Mouse (Mus musculus): ENCODE results near the gene Herc1.
"Not testable (repeated sequence)": the region's sequence is repeated elsewhere in the genome, so short reads cannot be mapped to it uniquely, and the experiment has no call there.

Herc1 gene

DNA sequence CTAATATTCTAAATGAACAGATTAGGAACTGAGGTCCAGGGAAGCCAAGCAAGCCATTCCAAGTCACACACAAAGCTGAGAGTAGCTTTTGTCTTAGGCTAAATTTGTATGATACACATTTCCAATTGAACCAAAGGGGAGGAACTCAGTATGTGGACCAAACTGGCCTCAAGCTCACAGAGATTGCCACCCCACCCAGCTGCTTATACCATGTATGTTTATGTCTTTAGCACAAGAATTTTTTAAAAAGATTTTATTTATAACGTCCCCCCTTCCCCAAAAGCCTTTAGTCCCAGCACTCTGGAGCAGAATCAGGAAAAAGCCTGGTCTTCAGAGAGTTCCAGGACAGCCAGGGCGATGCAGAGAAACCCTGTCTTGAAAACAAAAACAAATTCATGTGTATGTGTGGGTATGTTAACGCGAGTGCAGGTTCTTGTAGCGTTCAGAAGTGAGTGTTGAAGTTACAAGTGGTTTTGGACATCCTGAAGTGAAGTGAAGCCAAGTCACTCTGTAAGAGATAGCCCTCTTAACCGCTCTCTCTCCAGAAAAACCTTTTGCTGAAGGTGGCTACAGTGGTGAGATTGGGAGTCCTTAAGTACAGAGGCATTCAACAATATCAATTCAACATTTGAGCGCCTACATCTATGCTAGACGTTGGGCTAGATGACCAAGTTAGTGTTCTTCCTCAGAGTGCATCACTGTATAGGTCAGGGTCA lies 948 bp upstream of the Herc1 start:
- DNase-seq (ENCODE audit: low spot score): no peak

- no peak for DNase-seq (ENCODE audit: low spot score)
Measured at GRCm38 (mm10) chr9:66350788-66351430, 659 bp downstream of the Herc1 start.

- no peak for DNase-seq (ENCODE audit: low spot score)
Measured at GRCm38 (mm10) chr9:66352704-66353103, 2.5 kb downstream of the Herc1 start.

DNA sequence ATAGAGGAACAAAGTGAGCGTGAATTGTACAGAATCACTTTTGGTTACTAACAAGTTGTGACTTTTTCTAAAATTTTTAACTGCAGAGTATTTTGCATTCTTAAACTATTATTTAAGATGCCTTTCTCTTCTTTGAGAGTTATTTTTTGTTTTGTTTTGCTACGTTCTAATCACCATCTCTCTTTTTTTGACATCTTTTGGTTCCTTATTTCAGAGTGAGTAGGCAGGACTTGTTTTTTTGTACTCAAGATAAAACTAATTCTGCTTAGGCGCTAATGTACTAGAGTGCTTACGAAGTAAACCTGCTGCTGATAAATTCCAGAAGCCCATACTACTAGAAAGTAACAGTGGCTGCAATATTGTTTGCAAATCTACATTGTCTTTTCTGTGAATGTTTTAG lies 8.9 kb downstream of the Herc1 start:
- no peak for DNase-seq (ENCODE audit: low spot score)

- no peak for DNase-seq (ENCODE audit: low spot score)
Measured at GRCm38 (mm10) chr9:66360143-66360690, 10.0 kb downstream of the Herc1 start.

DNA sequence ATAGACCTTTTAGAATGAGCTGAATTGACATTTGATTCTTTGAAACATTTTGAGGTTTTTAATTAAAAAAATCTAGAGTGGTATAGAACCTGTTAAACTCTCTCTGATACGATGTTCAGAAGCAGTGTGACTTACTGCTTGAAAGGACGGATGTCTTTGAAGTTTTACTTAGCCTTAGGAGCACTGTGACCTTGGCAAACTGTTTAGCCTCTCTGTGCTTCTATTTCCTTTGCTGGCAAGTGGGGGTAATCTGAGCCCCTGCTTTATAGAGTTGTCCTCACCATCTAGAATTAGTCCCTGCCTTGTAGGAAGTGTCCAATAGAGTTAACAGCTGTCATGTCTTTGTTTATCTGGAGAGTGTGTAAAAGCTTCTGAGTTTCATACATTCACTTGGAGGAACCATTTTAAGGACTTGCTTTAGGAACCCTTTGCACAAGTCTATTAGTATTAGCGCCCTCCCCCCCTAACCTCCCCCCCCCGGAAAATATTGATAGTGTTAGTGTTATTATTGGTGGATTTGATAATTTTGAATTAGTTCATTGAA lies 18.7 kb downstream of the Herc1 start:
- no peak for DNase-seq (ENCODE audit: low spot score)

DNA sequence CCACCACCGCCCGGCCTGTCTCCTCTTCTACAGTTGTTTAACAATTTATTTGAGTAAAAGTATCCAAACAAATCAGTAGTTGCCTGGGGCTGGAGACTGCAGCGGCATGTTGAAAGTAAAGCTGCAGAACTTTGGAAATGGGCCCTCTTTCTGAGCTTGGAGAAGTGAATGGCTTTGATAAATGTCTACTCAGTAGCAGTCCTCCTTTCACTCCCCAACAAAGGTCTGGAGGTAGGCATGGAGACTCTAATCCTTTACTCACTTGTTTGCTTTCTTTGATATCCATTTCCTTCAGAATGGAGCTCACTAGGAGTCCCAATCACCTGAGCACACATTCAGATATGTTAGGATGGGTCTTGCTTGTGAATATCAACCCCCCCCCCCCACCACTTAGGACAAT lies 20.1 kb downstream of the Herc1 start:
- no peak for DNase-seq (ENCODE audit: low spot score)

DNA sequence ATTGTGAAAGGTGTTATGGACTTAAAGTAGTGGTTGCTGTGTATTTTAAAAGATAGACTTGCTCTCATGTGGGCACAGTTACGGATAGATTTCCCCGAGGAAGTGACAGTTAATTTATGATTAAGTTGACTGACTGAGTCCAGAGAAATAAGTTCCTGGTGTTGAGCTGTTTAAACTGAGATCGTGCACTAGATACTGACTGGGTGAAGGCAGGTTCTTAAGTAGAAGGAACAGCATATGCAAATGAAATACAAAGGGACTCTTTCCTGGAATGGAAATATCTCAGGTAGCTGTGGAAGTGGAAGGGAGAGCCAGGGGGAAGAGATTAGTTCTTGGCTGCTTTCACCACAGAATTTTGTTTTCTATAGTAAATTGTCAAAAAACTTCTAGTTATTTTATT lies 20.6 kb downstream of the Herc1 start:
- no peak for DNase-seq (ENCODE audit: low spot score)

GRCm38 (mm10) chr9:66373432-66373831 lies 23.2 kb downstream of the Herc1 start:
- no peak for DNase-seq (ENCODE audit: low spot score)

DNA sequence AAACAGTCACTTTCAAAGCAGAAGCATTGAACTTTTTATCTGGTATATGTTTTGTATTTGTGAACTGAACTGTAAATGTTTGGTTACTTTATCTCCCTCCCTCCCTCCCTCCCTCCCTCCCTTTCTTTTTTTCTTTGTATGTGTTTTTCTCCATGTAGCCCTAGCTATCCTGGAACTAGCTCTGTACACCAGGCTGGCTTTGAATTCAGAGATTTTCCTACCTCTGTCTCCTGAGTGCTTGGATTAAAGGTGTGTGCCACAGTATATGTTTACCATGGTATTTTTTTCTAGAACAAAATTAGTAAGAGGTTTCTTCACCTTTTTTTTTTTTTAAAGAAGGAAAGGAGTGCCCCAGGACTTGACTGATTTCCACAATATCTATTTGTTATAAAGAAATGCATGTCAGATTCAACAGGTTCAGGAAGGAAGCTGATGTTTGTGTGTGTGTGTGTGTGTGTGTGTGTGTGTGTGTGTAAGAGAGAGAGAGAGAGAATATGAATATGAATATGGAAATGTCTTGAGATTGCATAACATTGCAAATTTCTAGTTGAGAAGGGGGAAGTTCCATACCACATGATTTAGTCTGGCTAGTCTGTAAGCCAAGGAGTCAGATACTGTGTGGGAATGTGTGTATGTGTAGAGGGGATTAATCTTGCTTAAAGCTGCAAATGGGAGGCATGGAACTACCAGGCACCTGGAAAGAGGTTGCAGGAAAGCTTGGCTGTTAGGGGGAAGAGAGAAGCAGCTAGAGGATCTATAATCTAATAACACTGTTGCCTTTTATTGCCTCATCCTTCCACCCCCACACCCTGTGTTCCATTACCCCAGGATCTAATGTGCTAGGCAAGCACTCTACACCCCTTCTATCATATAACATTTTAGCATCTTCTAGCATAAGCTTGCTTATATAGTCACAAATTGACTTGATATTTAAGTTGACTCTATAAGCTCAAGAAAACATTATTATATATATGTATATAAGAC lies 24.5 kb downstream of the Herc1 start:
- no peak for DNase-seq (ENCODE audit: low spot score)

DNA sequence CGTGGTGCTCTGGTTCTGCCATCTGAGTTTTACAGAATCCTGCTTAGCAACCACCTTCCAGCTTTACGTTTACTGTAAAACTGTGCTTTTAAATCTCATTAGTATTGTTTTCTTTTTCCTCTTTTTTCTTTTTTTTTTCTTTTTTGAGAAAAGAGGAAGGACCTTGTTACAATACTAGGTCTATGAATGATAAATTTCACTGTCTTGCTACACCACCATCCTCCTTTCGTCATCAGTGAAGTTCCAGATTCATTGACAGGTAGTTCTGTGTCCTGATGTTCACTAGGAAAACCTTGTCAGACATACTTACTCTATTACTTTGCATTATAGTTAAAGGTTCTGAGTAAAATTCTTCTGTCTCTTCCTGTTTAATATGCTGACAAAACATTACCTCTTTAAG lies 33.2 kb downstream of the Herc1 start:
- no peak for DNase-seq (ENCODE audit: low spot score)

- DNase-seq (ENCODE audit: low spot score): not testable (repeated sequence)
Measured at GRCm38 (mm10) chr9:66390338-66390737, 40.1 kb downstream of the Herc1 start.

DNA sequence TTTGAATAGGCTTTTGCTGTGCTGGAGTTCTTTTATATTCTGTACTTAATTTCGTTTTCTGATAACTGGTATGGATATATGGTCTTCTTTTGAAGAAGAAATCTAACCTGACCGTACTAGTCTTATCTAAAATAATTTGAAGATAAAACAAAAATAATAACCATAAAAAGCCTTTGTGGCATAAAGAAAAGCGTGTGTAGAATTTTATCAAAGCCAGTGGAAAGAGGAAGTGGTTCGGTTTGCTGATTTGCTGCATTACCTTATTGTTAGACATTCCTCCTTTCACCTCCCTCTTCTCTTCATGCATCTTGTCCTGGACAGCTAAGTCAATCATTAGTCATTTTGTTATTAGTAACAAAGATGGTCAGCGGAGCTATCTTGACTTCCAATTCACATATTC lies 43.1 kb downstream of the Herc1 start:
- DNase-seq (ENCODE audit: low spot score): no peak

- no peak for DNase-seq (ENCODE audit: low spot score)
Measured at GRCm38 (mm10) chr9:66423492-66423891, 73.2 kb downstream of the Herc1 start.

DNA sequence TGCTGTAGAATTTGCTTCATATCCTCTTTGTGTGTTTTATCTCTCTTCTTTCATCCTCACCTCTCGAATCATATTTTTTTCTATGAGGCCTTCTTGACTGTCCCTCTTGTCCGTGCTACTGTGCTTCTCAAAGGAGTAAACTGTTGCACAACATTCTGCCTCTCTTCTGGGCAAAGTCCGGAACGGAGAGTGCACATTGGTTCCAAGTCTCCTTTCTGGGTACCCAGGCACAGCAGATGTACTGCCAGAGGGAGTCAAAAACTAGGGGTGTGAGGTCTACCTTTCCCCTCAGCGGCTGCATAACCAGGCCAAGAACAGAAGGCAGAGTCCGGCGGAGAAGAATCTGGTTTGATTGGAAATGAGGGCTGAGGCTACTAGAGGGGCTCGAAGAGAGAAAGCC lies 89.8 kb downstream of the Herc1 start:
- DNase-seq (ENCODE audit: low spot score): no peak

DNA sequence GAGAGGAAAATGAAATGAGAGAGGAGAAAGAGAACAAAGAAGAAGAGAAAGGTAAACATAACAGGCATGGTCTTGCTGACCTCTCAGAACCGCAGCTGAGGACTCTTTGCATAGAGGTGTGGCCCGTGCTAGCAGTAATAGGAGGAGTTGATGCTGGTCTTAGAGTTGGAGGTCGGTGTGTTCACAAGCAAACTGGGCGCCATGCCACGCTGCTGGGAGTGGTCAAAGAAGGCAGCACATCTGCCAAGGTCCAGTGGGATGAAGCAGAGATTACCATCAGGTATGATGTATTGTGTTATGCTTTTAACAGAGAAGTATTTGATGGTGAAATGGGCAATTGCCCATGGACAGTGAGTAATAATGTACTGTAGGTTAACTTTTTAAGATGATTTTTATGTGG lies 98.0 kb downstream of the Herc1 start:
- DNase-seq (ENCODE audit: low spot score): no peak

DNA sequence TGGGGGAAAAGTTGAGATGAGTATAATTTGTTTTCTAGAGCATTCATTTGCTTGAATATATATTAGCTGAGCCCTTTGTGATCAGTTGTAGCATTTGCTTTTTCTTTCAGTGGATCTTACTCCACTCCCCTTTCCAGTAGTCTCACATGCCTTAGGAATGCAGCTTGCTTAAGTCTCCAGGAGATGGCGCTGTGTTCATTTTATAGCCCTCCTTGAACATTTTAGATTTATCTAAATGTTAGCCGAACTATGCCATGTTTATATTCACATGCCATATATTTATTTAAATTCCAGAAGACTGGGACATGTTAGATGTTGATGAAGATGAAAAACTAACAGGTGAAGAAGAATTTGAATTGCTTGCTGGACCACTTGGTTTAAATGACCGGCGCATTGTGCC lies 114.8 kb downstream of the Herc1 start:
- no peak for DNase-seq (ENCODE audit: low spot score)

DNA sequence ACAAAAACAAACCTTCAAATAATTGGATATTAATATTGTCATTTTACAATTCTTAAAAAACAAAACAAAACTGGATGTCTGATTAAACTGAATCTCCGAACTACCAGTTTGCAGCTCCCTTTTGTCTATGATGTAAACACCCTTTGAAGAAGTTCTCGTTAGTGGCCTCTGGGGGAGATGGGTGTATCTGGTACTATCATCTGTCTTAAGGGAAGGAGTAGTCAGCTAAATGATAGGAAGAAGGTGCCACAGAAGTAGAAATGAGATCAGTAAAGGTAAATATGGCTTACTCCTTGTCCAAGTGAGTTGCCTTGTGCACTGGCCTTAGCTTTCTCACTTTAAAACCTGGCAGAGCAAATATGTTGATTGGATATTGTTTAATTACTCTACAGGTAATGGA lies 127.5 kb downstream of the Herc1 start:
- DNase-seq (ENCODE audit: low spot score): no peak

GRCm38 (mm10) chr9:66483429-66483828 lies 133.2 kb downstream of the Herc1 start:
- no peak for DNase-seq (ENCODE audit: low spot score)

DNA sequence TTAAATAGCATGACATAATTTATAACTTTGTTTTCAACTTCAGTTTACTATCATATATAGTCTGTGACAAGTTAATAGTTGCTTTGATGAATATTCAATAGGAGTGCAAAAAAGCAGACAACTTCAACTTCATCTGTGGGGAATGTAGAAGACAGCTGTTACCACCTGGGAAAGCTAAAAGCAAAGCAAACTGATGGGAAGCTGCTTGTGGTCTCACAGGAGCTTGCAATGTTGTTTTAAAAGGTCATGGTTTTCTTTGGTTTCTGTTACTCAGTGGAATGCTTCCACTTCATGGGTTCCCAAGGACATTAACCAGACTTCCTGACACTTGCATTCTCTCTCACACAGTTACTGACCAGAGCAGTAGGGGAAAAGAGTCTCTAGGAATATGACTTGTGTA lies 138.5 kb downstream of the Herc1 start:
- DNase-seq (ENCODE audit: low spot score): no peak

DNA sequence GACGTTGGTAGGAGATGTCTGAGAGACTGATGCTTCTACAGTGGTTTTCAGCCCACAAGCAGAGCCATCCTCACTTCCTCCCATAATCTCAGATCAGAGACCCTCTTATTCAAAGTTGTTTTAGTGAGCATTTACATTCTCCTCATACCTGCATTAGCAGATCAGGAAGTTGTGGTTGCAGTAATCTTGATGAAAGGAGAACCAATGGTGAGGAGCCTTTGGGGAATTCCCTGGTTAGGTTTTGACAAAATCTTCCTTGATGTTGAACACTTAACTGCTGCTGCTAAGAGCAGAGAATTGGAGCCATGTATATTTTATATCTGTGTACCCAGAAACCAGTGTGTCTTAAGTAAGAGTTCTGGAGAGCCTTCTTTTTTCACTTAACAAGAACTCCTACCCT lies 142.1 kb downstream of the Herc1 start:
- DNase-seq (ENCODE audit: low spot score): no peak

DNA sequence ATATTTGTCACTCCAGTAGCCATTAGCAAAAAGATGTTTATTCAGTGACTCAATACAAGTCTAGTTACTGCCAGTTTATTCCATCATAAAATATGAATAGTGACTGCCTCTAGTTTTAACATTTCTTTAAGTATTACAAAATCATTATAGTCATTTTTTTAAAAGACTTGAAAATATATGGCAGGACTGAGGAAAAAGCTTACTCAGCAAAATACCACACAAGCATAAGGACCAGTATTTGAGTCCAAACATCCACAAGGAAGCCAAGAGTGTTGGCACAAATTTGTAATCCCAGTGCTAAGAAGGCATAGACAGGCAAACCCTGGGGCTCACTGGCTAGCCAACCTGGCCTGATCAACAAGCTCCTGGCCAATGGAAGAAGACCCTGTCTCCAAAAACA lies 143.7 kb downstream of the Herc1 start:
- DNase-seq (ENCODE audit: low spot score): no peak
